Mouse (Mus musculus): ENCODE measurements around the gene Tbc1d10a. TPM values are rescaled to one million over a fixed set of nuclear protein-coding genes. Genes with fewer than 3 reads are reported as not detected.

Tbc1d10a gene
- polyA plus RNA-seq (2015; fragmentation: Nextera tagmentation; extraction: Ambion mirVana): 40.2 and 42.3 TPM in 2 replicates

- under 1% methylated on average over 70 of the region's 71 CpGs for WGBS
Measured at GRCm38 (mm10) chr11:4186486-4187317, at the start of gene Tbc1d10a. TSS of gene Tbc1d10a (plus strand) at chr11:4186789.

DNA sequence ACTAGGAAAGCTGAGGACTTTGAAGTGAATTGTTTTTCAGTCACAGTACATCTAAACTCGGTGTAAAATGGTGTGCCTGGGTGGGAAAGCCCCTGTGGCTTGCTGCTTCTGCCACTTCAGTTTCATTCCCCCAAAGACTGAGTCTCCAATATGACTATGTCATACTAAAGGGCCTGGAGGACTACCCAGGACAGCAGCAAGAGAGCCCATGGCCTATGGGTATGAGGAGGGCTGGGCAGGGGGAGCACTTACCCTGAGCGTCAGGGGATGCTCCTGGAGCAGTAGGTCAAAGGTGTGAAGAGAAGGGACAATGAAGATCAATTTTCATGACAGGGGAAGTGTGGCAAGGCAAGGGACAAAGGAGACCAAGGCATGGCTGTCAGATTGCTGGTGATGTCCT, 47.6 kb upstream of the Tbc1d10a start:
- no peak for ATAC-seq (ENCODE audit: low FRiP score, low read depth)
- peaks cover 14% of the 10 kb centered on the region for H3K4me1 ChIP-seq
- WGBS: 56% methylated on average over 2 of the region's 2 CpGs
- H3K27ac ChIP-seq: no peak overlapping the region
- no peak overlapping the region for H3K4me2 ChIP-seq (replicated peaks)
- no peaks in the 10 kb centered on the region for H3K9me3 ChIP-seq
- no peak overlapping the region for H3K9ac ChIP-seq
- no peaks in the 10 kb centered on the region for H3K27me3 ChIP-seq
- H3K4me3 ChIP-seq: no peak overlapping the region
- H3K36me3 ChIP-seq: peaks cover 76% of the 10 kb centered on the region

More at GRCm38 (mm10) chr11:4186486-4187317, at the start of gene Tbc1d10a:
- peak within 1 kb of the TSS; percentile 28; the same call in 1 of the 2 replicates for H3K27ac ChIP-seq
- H3K36me3 ChIP-seq: peaks cover 14% of the 10 kb centered on the region
- peak within 1 kb of the TSS; percentile 91 for H3K4me2 ChIP-seq (replicated peaks)
- H3K9me3 ChIP-seq: no peaks in the 10 kb centered on the region
- ATAC-seq (ENCODE audit: low FRiP score, low read depth): peak; percentile 100
- H3K27me3 ChIP-seq: no peaks in the 10 kb centered on the region
- peak within 1 kb of the TSS; percentile 85 for H3K4me3 ChIP-seq
- H3K9ac ChIP-seq: peak within 1 kb of the TSS; percentile 93
- H3K4me1 ChIP-seq: peaks cover 41% of the 10 kb centered on the region

DNA sequence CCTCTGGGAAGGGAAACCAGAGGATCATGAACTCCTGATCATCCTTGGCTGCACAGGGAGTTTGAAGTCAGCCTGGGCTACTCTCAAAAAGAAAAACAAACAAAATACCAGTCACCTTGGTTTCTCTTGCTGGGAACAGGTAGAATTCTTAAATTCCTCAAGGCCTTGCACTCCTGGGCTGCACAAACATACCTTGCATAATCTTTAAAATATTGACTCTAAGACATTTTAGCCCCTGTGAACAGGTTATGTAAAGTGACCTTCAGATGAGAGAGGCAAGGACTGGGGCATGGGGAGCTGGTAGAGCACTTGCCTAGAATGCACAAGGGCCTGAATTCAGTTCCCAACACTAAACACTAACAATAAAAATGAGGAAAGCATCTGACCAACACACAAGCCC, 45.1 kb upstream of the Tbc1d10a start:
- Histone ChIP-seq H3K27ac (no peak overlapping the region), H3K27me3 (no peaks in the 10 kb centered on the region), H3K9ac (no peak overlapping the region; the same call in 1 of the 2 replicates), H3K36me3 (peaks cover 98% of the 10 kb centered on the region), H3K4me2 (replicated peaks) (no peak overlapping the region), H3K4me3 (no peak overlapping the region), H3K4me1 (peaks cover 5% of the 10 kb centered on the region), H3K9me3 (no peaks in the 10 kb centered on the region)
- no peak for ATAC-seq (ENCODE audit: low FRiP score, low read depth)

DNA sequence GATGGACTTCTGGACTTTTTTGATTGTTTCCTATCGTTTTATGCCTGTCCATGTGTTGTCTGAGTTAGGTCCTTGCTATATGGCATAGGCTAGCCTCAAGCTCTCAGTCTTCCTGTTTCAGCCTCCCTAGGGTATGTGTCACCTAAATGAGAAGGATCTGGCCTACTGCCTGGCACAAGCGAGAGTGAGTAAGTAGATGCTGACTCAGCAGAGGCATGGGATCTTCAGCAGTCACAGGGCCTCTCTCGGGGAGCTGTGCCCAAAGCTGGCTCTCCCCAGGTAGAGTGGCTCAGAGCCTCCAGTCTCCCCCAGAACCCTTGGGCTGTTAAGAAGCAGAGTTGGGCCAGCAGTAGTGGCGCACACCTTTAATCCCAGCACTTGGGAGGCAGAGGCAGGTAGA, 44.2 kb upstream of the Tbc1d10a start:
- H3K4me3 ChIP-seq: no peak overlapping the region
- peaks cover 93% of the 10 kb centered on the region for H3K36me3 ChIP-seq
- WGBS: 86% methylated on average over 4 of the region's 4 CpGs
- H3K4me2 ChIP-seq (replicated peaks): no peak overlapping the region
- no peaks in the 10 kb centered on the region for H3K9me3 ChIP-seq
- H3K27ac ChIP-seq: no peak overlapping the region
- H3K27me3 ChIP-seq: no peaks in the 10 kb centered on the region
- no peaks in the 10 kb centered on the region for H3K4me1 ChIP-seq
- H3K9ac ChIP-seq: no peak overlapping the region
- ATAC-seq (ENCODE audit: low FRiP score, low read depth): no peak; the same call in 1 of the 2 replicates

- Histone ChIP-seq H3K36me3 (peaks cover 89% of the 10 kb centered on the region), H3K9ac (no peak overlapping the region)
- 86% methylated on average over 21 of the region's 21 CpGs for WGBS
Measured at GRCm38 (mm10) chr11:4143281-4144062, 43.1 kb upstream of the Tbc1d10a start.

DNA sequence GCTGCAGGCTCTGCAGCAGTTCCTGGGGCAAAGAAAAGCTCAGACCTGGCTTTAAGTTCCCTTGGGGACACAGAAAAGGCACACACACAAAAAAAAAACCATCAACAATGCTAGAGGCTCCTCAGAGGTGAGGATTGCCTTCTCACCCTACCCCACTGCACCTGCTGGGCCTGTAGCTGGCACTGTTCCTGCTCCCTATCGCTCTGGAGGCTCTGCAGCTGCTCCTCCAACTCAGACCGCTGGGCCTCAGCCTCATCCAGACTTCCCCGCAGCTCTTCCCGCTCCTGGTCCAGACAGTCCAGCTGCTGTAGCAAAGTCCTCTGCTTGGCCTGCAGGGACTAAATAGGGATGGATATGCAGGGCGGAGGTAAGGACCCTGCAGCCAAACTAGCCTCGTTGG, 40.2 kb upstream of the Tbc1d10a start:
- ATAC-seq (ENCODE audit: low FRiP score, low read depth): 0 out of 2 replicates have a peak, but pooled peaks have one; percentile 28

More at GRCm38 (mm10) chr11:4143281-4144062, 43.1 kb upstream of the Tbc1d10a start:
- H3K27ac ChIP-seq: no peak overlapping the region
- no peak overlapping the region for H3K4me2 ChIP-seq (replicated peaks)
- no peaks in the 10 kb centered on the region for H3K27me3 ChIP-seq
- H3K9me3 ChIP-seq: no peaks in the 10 kb centered on the region
- ATAC-seq (ENCODE audit: low FRiP score, low read depth): no peak
- no peak overlapping the region for H3K4me3 ChIP-seq
- no peaks in the 10 kb centered on the region; the same call in 1 of the 2 replicates for H3K4me1 ChIP-seq

DNA sequence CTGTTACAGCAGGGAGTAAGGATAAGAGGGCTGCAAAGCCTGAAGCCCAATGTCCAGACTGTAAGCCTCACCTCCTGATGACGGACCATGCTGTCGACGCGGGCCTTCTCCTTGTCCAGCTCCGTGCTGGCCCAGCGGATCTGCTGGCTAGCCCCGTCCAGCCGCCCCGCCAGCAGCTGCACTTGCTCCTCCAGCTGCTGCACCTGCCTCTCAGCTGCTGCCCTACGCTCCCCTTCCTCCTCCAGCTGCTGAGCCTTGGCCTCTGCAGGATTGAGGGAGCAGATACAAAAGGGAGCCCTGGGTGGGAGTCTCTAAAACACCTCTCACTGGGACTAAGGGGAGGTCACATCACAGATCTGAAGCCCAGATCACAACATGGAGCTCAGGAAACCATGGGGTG, 39.5 kb upstream of the Tbc1d10a start:
- WGBS: 81% methylated on average over 10 of the region's 10 CpGs
- Histone ChIP-seq H3K9me3 (no peaks in the 10 kb centered on the region), H3K4me1 (no peaks in the 10 kb centered on the region; the same call in 1 of the 2 replicates), H3K9ac (no peak overlapping the region), H3K27ac (no peak overlapping the region), H3K4me3 (no peak overlapping the region), H3K36me3 (peaks cover 72% of the 10 kb centered on the region), H3K4me2 (replicated peaks) (no peak overlapping the region), H3K27me3 (no peaks in the 10 kb centered on the region)
- ATAC-seq (ENCODE audit: low FRiP score, low read depth): no peak

More for the DNA sequence above, 40.2 kb upstream of the Tbc1d10a start:
- no peaks in the 10 kb centered on the region for H3K9me3 ChIP-seq
- H3K9ac ChIP-seq: peak overlapping the region; percentile 25; the same call in 1 of the 2 replicates
- no peaks in the 10 kb centered on the region for H3K27me3 ChIP-seq
- no peak overlapping the region for H3K4me2 ChIP-seq (replicated peaks)
- H3K4me3 ChIP-seq: no peak overlapping the region
- H3K36me3 ChIP-seq: peaks cover 75% of the 10 kb centered on the region
- 77% methylated on average over 6 of the region's 6 CpGs for WGBS
- no peaks in the 10 kb centered on the region; the same call in 1 of the 2 replicates for H3K4me1 ChIP-seq
- H3K27ac ChIP-seq: no peak overlapping the region

DNA sequence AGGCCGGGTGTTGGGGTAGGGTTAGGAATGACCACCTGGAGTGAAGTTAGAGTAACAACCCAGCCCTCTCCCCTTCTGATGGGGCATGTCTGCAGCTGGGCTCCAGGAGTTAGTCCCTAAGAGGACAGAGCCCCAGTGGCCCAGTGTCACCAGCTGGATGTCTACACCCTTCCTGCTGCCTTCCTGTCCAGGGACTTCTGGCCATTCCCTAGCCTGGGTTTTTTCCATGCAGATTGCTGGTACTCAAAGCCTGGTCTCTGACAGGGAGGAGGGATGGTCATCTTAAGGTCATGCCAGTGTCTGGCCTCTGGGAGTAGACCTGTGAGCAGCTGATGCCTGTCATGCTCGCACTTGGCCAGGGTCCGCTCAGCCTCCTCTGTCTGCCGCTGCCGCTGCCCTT, 38.5 kb upstream of the Tbc1d10a start:
- peaks cover 61% of the 10 kb centered on the region for H3K36me3 ChIP-seq
- no peaks in the 10 kb centered on the region; the same call in 1 of the 2 replicates for H3K4me1 ChIP-seq
- 86% methylated on average over 5 of the region's 5 CpGs for WGBS

GRCm38 (mm10) chr11:4148536-4149156, 37.9 kb upstream of the Tbc1d10a start:
- ATAC-seq (ENCODE audit: low FRiP score, low read depth): no peak
- Histone ChIP-seq H3K4me2 (replicated peaks) (no peak overlapping the region), H3K36me3 (peaks cover 56% of the 10 kb centered on the region), H3K27me3 (no peaks in the 10 kb centered on the region), H3K9me3 (no peaks in the 10 kb centered on the region), H3K4me1 (no peaks in the 10 kb centered on the region; the same call in 1 of the 2 replicates), H3K9ac (0 out of 2 replicates have a peak overlapping the region, but pooled peaks have one; percentile 13), H3K27ac (no peak overlapping the region), H3K4me3 (no peak overlapping the region)
- WGBS: 84% methylated on average over 9 of the region's 9 CpGs

More for the DNA sequence above, 38.5 kb upstream of the Tbc1d10a start:
- Histone ChIP-seq H3K4me2 (replicated peaks) (no peak overlapping the region), H3K9ac (peak overlapping the region; percentile 13; the same call in 1 of the 2 replicates), H3K27me3 (no peaks in the 10 kb centered on the region), H3K27ac (no peak overlapping the region), H3K4me3 (no peak overlapping the region), H3K9me3 (no peaks in the 10 kb centered on the region)
- no peak for ATAC-seq (ENCODE audit: low FRiP score, low read depth)

- ATAC-seq (ENCODE audit: low FRiP score, low read depth): no peak
- Histone ChIP-seq H3K27ac (no peak overlapping the region), H3K4me1 (no peaks in the 10 kb centered on the region; the same call in 1 of the 2 replicates), H3K27me3 (no peaks in the 10 kb centered on the region), H3K4me3 (no peak overlapping the region), H3K4me2 (replicated peaks) (no peak overlapping the region), H3K9me3 (no peaks in the 10 kb centered on the region), H3K9ac (no peak overlapping the region), H3K36me3 (peaks cover 47% of the 10 kb centered on the region)
- WGBS: 83% methylated on average over 6 of the region's 6 CpGs
Measured at GRCm38 (mm10) chr11:4149886-4150285, 36.7 kb upstream of the Tbc1d10a start.

GRCm38 (mm10) chr11:4153694-4154093, 32.9 kb upstream of the Tbc1d10a start:
- H3K9me3 ChIP-seq: no peaks in the 10 kb centered on the region
- no peaks in the 10 kb centered on the region for H3K27me3 ChIP-seq
- no peak overlapping the region for H3K9ac ChIP-seq
- ATAC-seq (ENCODE audit: low FRiP score, low read depth): no peak
- H3K4me1 ChIP-seq: peaks cover under 1% of the 10 kb centered on the region
- 92% methylated on average over 7 of the region's 7 CpGs for WGBS
- peaks cover 22% of the 10 kb centered on the region for H3K36me3 ChIP-seq
- H3K4me3 ChIP-seq: no peak overlapping the region
- H3K27ac ChIP-seq: no peak overlapping the region
- no peak overlapping the region for H3K4me2 ChIP-seq (replicated peaks)

All from limb, embryonic 13.5 days (tissue).